Mouse (Mus musculus): ENCODE results near the gene 1700007K13Rik.

1700007K13Rik gene

DNA sequence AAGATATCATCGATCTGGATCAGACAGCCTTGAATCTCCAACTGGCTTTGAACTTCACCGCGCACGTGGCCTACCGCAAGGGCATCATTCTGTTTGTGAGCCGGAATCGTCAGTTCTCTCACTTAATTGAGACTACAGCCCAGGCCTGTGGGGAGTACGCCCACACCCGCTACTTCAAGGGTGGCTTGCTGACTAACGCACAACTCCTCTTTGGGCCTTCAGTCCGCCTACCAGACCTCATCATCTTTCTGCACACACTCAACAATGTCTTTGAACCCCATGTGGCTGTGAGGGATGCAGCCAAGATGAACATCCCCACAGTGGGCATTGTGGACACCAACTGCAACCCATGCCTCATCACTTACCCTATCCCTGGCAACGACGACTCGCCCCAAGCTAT, 3.3 kb upstream of the 1700007K13Rik start:
- no peak for DNase-seq (ENCODE audit: low read depth, low spot score)

GRCm38 (mm10) chr2:28468486-28469225, 2.5 kb upstream of the 1700007K13Rik start:
- DNase-seq (ENCODE audit: low read depth, low spot score), result no peak

DNA sequence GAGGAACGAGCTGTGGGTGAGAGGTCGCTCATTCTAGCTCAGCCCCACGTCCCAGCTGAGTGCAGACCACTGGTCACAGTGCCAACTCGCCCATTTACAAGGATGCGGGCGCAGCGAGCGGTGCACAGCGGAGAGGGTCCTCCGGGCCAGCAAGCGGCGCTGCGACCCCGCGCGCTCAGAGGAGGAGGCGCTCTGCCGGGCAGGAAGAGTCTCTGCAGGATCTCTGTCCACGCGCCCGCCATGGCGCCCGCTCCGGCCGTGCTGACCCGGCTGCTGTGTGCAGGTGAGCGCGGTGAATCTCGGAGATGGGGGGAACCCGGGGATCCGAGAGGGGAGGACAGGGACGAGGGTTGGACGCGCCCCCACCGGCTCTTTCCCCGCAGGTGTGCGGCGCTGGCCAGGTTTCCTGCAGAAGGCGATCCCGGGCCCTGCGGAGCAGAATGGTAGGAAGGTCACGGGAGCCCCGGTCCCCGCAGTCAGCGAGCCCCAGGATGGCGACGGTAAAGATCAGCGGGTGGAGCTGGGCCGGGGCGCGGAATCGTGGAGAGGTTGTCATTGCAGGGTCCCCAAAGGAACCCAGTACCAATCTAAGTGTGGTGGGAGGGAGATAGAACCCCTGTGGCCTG, 1.8 kb upstream of the 1700007K13Rik start, which contains the start of gene Mrps2:
TSS of gene Mrps2 (plus strand) at position 207 of the 626 bp plus-strand sequence.
- DNase-seq (ENCODE audit: low read depth, low spot score), result no peak

GRCm38 (mm10) chr2:28464919-28465318, 1.2 kb downstream of the 1700007K13Rik start:
- DNase-seq (ENCODE audit: low read depth, low spot score), result no peak

- no peak for DNase-seq (ENCODE audit: low read depth, low spot score)
These were observed 2.2 kb downstream of the 1700007K13Rik start for GRCm38 (mm10) chr2:28463919-28464318.

GRCm38 (mm10) chr2:28456616-28457015, 9.5 kb downstream of the 1700007K13Rik start:
- DNase-seq (ENCODE audit: low read depth, low spot score), result no peak

DNA sequence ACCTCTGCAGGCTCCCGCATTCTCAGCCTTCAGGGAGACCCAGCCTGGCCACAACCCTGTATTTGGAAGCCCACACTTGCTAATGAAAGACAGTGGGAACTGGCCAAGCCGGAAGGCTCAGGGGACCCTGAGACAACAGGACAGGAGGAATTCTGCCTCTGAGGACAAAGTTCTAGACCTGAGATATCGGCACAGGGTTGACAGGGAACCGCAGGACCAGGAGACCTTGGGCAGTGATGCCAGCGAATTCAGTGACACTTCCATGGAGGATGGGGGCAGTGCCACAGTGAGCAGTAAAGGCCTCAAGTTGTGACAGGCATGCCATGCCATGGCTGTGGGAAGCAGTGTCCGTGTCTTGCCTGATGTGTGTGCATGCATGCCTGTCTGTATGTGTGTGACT, 12.6 kb downstream of the 1700007K13Rik start:
- DNase-seq (ENCODE audit: low read depth, low spot score), result no peak

DNA sequence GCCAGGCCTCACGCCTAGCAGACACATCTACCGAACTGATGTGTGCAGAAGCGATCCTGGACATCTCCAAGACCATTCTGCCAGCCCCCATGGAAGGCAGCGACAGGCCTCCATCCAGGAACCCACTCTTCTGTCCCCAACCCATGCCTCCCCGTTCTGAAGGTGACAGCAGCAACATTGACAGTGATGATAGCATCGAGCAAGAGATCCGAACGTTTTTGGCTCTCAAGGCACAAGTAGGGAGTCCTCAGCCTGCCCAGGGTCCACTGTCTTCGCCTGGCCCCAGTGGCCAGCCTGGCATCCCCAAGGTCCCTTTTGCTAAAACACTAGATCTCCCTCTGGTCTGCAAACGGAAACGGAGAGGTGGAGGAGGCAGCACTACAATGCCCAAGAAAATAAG, 14.5 kb downstream of the 1700007K13Rik start:
- no peak for DNase-seq (ENCODE audit: low read depth, low spot score)

- no peak for DNase-seq (ENCODE audit: low read depth, low spot score)
These were observed 18.8 kb downstream of the 1700007K13Rik start for GRCm38 (mm10) chr2:28447315-28447670.

GRCm38 (mm10) chr2:28446515-28447314, 19.4 kb downstream of the 1700007K13Rik start, which contains the start of gene Ppp1r26:
Gene Ppp1r26 (plus strand): TSS chr2:28446800.
- no peak for DNase-seq (ENCODE audit: low read depth, low spot score)

- DNase-seq (ENCODE audit: low read depth, low spot score), result no peak
These were observed 20.0 kb downstream of the 1700007K13Rik start for GRCm38 (mm10) chr2:28446181-28446514.

- DNase-seq (ENCODE audit: low read depth, low spot score), result no peak
These were observed 21.1 kb downstream of the 1700007K13Rik start for GRCm38 (mm10) chr2:28445082-28445481.

DNA sequence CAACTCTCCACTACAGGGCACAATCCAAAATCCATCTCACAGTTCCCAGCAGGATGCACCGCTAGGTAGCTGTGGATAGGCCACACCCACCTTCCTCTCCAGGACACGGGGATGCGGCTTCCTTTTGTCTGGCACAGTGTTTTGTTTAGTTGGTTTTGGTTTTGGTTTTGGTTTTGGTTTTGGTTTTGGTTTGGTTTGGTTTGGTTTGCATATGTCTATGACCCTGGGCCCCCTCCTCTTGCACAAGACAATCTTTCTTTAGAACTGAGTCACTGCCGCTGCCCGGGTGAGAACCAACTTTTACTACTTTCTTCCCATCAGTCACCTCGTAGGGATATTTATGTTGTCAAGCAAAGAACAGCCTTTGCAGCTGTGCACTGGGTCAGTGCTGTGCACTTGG, 25.3 kb downstream of the 1700007K13Rik start:
- DNase-seq (ENCODE audit: low read depth, low spot score), result no peak

DNA sequence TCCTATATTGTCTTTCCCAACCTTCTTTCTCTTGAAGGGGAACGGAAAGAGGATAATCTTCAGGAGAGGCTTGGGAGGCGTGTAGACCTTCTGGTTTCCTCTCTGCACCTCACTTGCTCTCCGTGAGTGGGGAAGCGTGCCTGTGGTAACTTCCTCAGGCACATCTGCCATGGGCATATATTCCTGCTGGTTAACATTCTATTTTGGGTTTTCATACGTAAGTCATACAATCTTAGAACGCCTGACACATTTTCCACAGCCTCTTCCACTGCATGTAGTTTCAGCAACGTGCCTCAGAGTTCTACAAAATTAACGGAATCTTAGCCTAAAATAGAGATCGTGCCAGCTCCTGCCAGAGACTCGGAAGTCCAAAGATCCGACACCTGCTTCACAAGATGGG, 30.7 kb downstream of the 1700007K13Rik start:
- DNase-seq (ENCODE audit: low read depth, low spot score), result no peak

DNA sequence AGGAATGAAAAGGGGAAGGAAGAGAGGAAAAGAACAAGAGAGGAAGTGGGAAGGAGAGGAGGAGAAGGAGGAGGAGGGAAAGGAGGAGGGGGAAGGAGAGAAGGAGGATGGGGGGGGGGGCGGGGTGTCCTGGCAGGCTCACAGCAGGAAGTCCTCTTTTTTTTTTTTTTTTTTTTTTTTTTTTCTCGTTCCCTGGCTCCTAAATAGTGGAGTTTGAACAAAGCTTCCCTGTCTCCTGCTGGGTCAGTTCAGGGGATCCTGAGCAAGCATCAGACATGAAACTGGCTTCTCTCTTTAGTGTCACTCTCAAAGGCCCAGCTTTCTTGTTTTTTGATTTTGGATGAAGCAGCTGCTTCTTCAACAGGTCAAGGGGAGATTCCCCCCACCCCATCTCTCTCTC, 32.6 kb downstream of the 1700007K13Rik start:
- no peak for DNase-seq (ENCODE audit: low read depth, low spot score)

DNA sequence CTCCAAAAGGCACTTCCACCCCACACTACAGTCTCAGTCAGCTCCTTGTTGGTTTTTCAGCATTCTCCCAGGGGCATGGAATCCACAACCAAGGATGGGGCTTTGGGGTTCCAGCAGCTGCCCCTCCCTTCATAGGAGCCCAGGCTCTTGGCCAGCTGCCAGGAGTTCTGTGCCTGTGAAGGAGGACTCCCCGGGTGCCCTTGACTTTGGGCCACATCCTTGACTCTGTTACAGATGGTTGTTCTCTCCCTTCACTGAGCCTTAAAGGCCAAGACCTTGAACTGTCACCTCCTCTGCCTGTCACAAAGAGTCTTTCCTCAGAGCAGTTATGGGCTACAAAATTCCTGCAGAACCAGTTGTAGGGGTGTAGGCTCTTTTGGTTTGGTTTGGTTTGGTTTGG, 33.3 kb downstream of the 1700007K13Rik start:
- DNase-seq (ENCODE audit: low read depth, low spot score), result no peak

- DNase-seq (ENCODE audit: low read depth, low spot score), result no peak
These were observed 35.3 kb downstream of the 1700007K13Rik start for GRCm38 (mm10) chr2:28430846-28431245.

GRCm38 (mm10) chr2:28427226-28427625, 38.9 kb downstream of the 1700007K13Rik start:
- no peak for DNase-seq (ENCODE audit: low read depth, low spot score)

- DNase-seq (ENCODE audit: low read depth, low spot score), result no peak
These were observed 43.0 kb downstream of the 1700007K13Rik start for GRCm38 (mm10) chr2:28423167-28423566.

GRCm38 (mm10) chr2:28419898-28420297, 46.2 kb downstream of the 1700007K13Rik start:
- DNase-seq (ENCODE audit: low read depth, low spot score), result peak; percentile 55

- DNase-seq (ENCODE audit: low read depth, low spot score), result peak; percentile 59
These were observed 48.1 kb downstream of the 1700007K13Rik start for GRCm38 (mm10) chr2:28418034-28418433.

- DNase-seq (ENCODE audit: low read depth, low spot score), result no peak
These were observed 49.6 kb downstream of the 1700007K13Rik start for GRCm38 (mm10) chr2:28416511-28416910.

Data from brain, embryonic 18.5 days (tissue).